ENCODE assay signal across 16 mouse cellular contexts in genomic region chr3:98066434-98066833, GRCm38 (mm10). TPM values are rescaled to one million over a fixed set of nuclear protein-coding genes. Genes with fewer than 3 reads are reported as not detected.
A peak's percentile ranks its signal among the peaks of the same experiment; 100 is the strongest.
DNase-seq lines count a peak whose midpoint lies in the region; ATAC-seq and TF ChIP-seq lines count a peak whose summit lies in the region.
"Had no signal": no experiment of that assay in that cellular context is flagged by ENCODE, and none has a peak within 500 bp of the region (broad histone marks: within the 10 kb centered on the region; RNA-seq: fewer than 3 reads in every experiment).

No protein-coding gene starts in this region.

- H3K36me3 ChIP-seq in limb, embryonic 12.5 days, result peaks cover 14% of the 10 kb centered on the region

- H3K4me3 ChIP-seq in gastrocnemius, adult 2 months, result no peak overlapping the region
- H3K4me3 ChIP-seq in limb, embryonic 12.5 days (replicated peaks), result no peak overlapping the region

- intact Hi-C loops in gastrocnemius, adult 2 months (cut with DNase I), result no loop called here

- no peak for ATAC-seq in limb, embryonic 12.5 days (ENCODE audit: insufficient number of reproducible peaks, insufficient read depth, low FRiP score, low TSS enrichment, low read depth)
- ATAC-seq in neutrophil, adult 5-6 weeks (ENCODE audit: extremely low read depth, insufficient number of reproducible peaks, low FRiP score, poor library complexity, severe bottlenecking), result peak; percentile 37; the same call in 1 of the 2 replicates
- ATAC-seq: lung, postnatal 0 days; Patski had no signal

- H3K27me3 ChIP-seq in limb, embryonic 12.5 days, result no peaks in the 10 kb centered on the region
- H3K27me3 ChIP-seq: Patski had no signal

- H3K9me3 ChIP-seq in limb, embryonic 12.5 days, result no peaks in the 10 kb centered on the region

- no peak for DNase-seq in gastrocnemius, adult 2 months
- no peak for DNase-seq in gastrocnemius, adult 18-20 months (ENCODE audit: low spot score)
- peak; percentile 43 for DNase-seq in lung, postnatal 36 days
- DNase-seq in lung, postnatal 4 days, result no peak
- DNase-seq in left cerebral cortex, adult 8-10 months (ENCODE audit: low spot score in 2 of 2), result no peak
- DNase-seq in B cell, adult 2 months, result no peak
- DNase-seq: adrenal gland, postnatal 25 days; cerebellum, adult 2 months; kidney, adult 9 months; right cerebral cortex, postnatal 4 days; thymus, adult 18-20 months had no signal

- TF ChIP-seq CTCF in gastrocnemius, adult 2 months (IDR thresholded peaks at IDR 0.05), result no peak

- H3K27ac ChIP-seq in gastrocnemius, adult 2 months, result peak overlapping the region; percentile 12; the same call in 1 of the 2 replicates
- H3K27ac ChIP-seq in limb, embryonic 12.5 days, result peak overlapping the region; percentile 73

- H3K9ac ChIP-seq in limb, embryonic 12.5 days (replicated peaks), result no peak overlapping the region; the same call in 1 of the 2 replicates

- peaks cover 87% of the 10 kb centered on the region for H3K4me1 ChIP-seq in limb, embryonic 12.5 days (replicated peaks)

- no peak overlapping the region for H3K4me2 ChIP-seq in limb, embryonic 12.5 days
- H3K4me2 ChIP-seq: midbrain, embryonic 11.5 days had no signal

- 66% methylated on average over 3 of the region's 3 CpGs for whole genome bisulfite sequencing in limb, embryonic 12.5 days

RNA-seq across cellular contexts. Expression of gene Notch2, which starts 53.1 kb away (rescaled TPM):
- 10 to 100 TPM in 1 of 2 experiments, 1 to 10 TPM in 1; 8.7 to 10.3 TPM for total RNA-seq in gastrocnemius, adult 2 months (2021)
- total RNA-seq in gastrocnemius, adult 18-20 months (2021), result 1 to 10 TPM; 6.6 to 8.3 TPM
- 35.7 and 41.6 TPM in 2 replicates for polyA plus RNA-seq in limb, embryonic 12.5 days (2016; fragmentation: Nextera tagmentation; extraction: Ambion mirVana)
- 219 and 232 TPM in 2 replicates for total RNA-seq in neutrophil, adult 5-6 weeks (2017)
- 10 to 100 TPM; 16.3 to 17.9 (median 17.1) TPM for total RNA-seq in left cerebral cortex, adult 8-10 months (2022)

Comparison
In these comparisons a context has a peak if more than half of its experiments do, and no peak if none do; other contexts are left out.
1. RNA of gene Notch2, which starts 53.1 kb away (total RNA-seq): 219 to 232 TPM in neutrophil, adult 5-6 weeks; 16.3 to 17.9 TPM in left cerebral cortex, adult 8-10 months, 8.7 to 10.3 TPM in gastrocnemius, adult 2 months and 6.6 to 8.3 TPM in gastrocnemius, adult 18-20 months; every median in the first group is over 10 times any median in the second.